Mouse (Mus musculus) hindbrain, embryonic 11.5 days (tissue): ENCODE data around the gene Slc7a5. TPM values are rescaled to one million over a fixed set of nuclear protein-coding genes. Genes with fewer than 3 reads are reported as not detected.

Source experiments
- ATAC-seq: fragments of 200-750 bp; cut with Nextera tagmentation; 2 replicates; pipeline ENCODE4 v1.8.0; 2017; ENCODE audit warnings: mild to moderate bottlenecking, moderate TSS enrichment, moderate library complexity; ENCODE audit not compliant: low FRiP score
- DNase-seq: peaks from one replicate; pipeline ENCODE4 v3.0.0-alpha.2; 2015; ENCODE audit warnings: low spot score
- H3K27ac ChIP-seq: fragments of 300-500 bp; sonication (generic); 2 replicates; pipeline ENCODE4 v1.5.1; 2014; ENCODE audit warnings: mild to moderate bottlenecking, low read depth, low read length
- H3K27me3 ChIP-seq: fragments of 300-500 bp; sonication (generic); 2 replicates; pipeline ENCODE4 v1.6.1; 2014; ENCODE audit warnings: mild to moderate bottlenecking, low read length, moderate library complexity, mixed read lengths; ENCODE audit not compliant: control insufficient read depth, insufficient read depth
- H3K36me3 ChIP-seq: fragments of 300-500 bp; sonication (generic); 2 replicates; pipeline ENCODE4 v1.6.1; 2014; ENCODE audit warnings: mild to moderate bottlenecking, low read length, moderate library complexity, mixed read lengths; ENCODE audit not compliant: control insufficient read depth, insufficient read depth
- H3K4me1 ChIP-seq: fragments of 300-500 bp; sonication (generic); replicated peaks from 2 replicates; pipeline ENCODE4 v1.6.1; 2014; ENCODE audit warnings: low read length, mixed read lengths; ENCODE audit not compliant: control insufficient read depth, insufficient read depth
- H3K4me2 ChIP-seq: fragments of 300-500 bp; sonication (generic); replicated peaks from 2 replicates; pipeline ENCODE4 v1.6.1; 2014; ENCODE audit warnings: mild to moderate bottlenecking, low read depth, low read length
- H3K4me3 ChIP-seq: fragments of 300-500 bp; sonication (generic); 2 replicates; pipeline ENCODE4 v1.5.1; 2014; ENCODE audit warnings: low read depth, low read length
- H3K9ac ChIP-seq: fragments of 300-500 bp; sonication (generic); 2 replicates; pipeline ENCODE4 v1.6.1; 2014; ENCODE audit warnings: low read depth, low read length
- H3K9me3 ChIP-seq: fragments of 300-500 bp; sonication (generic); 2 replicates; pipeline ENCODE4 v1.6.1; 2016; ENCODE audit warnings: low read length; ENCODE audit not compliant: control insufficient read depth
- WGBS: fragments of 180-500 bp; shearing (Covaris S2); extraction: QIAGEN DNeasy Blood & Tissue Kit; methylation state at CpG from one replicate; pipeline ENCODE4 v1.1.7; 2014; 5-methylcytosine and 5-hydroxymethylcytosine counted together
- polyA plus RNA-seq: library from polyadenylated mRNA; unstranded; fragments of >200 nt; fragmentation: Nextera tagmentation; extraction: Ambion mirVana; gene quantifications from 2 replicates; pipeline ENCODE4 v1.2.1, GENCODE M21; 2014

Slc7a5 gene
- polyA plus RNA-seq, 1 experiment from 2014 or later = 23.3 TPM

DNA sequence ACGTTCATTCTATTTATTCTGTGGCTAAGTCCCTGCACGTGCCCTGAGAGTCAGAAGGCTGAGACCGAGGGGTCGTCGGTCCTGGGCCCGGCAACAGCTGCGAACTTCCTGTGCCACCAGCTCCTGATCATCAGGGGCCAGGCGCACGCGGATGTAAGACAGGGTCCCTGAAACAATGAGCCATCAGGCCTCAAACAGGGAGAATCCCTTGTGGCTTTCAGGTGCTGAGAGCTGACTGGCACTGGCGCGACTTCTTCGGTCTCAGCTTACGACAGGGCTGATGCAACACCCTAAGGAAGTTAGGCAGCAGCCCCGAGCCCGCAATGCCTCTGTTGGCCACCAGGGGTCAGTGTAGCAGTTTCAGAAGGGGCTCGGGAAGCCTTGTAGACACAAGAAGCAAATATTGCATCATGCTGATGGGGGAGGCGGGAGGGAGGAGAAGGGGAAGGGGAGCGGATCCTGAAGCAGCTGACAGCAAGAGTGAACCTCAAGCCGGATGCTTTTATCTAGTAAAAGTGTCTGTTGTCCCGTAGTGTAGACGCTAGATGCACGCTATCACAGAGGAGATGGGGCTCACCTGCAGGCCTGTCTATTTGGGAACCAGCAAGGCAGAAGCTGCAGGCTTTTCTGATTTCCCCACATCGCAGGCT, 56.5 kb downstream of the Slc7a5 start:
- ATAC-seq = peak; percentile 76
- Histone ChIP-seq H3K36me3 (no peaks in the 10 kb centered on the region), H3K4me1 (0 out of 2 replicates have a peak, but pooled peaks cover 4% of the 10 kb centered on the region), H3K27ac (no peak overlapping the region), H3K27me3 (no peaks in the 10 kb centered on the region), H3K4me2 (peak overlapping the region; percentile 32), H3K9ac (peak overlapping the region; percentile 32; the same call in 1 of the 2 replicates), H3K9me3 (no peaks in the 10 kb centered on the region), H3K4me3 (no peak overlapping the region)
- peak; percentile 100 for DNase-seq
- WGBS = 7% methylated on average over 24 of the region's 24 CpGs

DNA sequence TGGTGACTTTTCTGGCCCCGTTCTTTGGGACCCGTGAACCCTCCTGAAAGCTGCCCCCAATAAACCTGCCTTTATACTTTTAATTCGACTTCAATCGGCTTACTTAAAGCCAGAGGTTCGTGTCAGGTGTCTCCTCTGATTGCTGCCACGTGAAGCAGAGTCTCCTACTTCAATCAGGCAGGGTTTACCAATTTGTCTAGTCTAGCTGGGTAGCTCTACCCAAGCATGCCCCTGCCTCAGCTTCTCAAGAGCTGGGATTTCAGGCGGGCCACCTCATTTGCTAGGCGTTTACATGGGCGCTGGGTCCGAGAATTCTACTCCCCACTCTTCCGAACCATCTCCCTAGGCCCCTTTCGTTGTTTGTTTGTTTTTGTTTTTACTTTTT, 57.1 kb downstream of the Slc7a5 start:
- no peak overlapping the region for H3K4me3 ChIP-seq
- no peak overlapping the region for H3K27ac ChIP-seq
- H3K4me2 ChIP-seq = peak overlapping the region; percentile 32
- no peaks in the 10 kb centered on the region for H3K27me3 ChIP-seq
- WGBS = 35% methylated on average over 12 of the region's 12 CpGs
- DNase-seq = peak; percentile 20
- 0 out of 2 replicates have a peak, but pooled peaks cover 4% of the 10 kb centered on the region for H3K4me1 ChIP-seq
- no peak overlapping the region for H3K9ac ChIP-seq
- H3K9me3 ChIP-seq = no peaks in the 10 kb centered on the region
- no peaks in the 10 kb centered on the region for H3K36me3 ChIP-seq
- ATAC-seq = no peak

GRCm38 (mm10) chr8:121850018-121850417, 57.5 kb downstream of the Slc7a5 start:
- Histone ChIP-seq H3K4me2 (no peak overlapping the region), H3K4me3 (no peak overlapping the region), H3K9me3 (no peaks in the 10 kb centered on the region), H3K36me3 (no peaks in the 10 kb centered on the region), H3K27me3 (no peaks in the 10 kb centered on the region), H3K9ac (no peak overlapping the region), H3K27ac (no peak overlapping the region), H3K4me1 (0 out of 2 replicates have a peak, but pooled peaks cover 4% of the 10 kb centered on the region)
- ATAC-seq = no peak
- DNase-seq = peak; percentile 81
- WGBS = 18% methylated on average over 6 of the region's 6 CpGs

DNA sequence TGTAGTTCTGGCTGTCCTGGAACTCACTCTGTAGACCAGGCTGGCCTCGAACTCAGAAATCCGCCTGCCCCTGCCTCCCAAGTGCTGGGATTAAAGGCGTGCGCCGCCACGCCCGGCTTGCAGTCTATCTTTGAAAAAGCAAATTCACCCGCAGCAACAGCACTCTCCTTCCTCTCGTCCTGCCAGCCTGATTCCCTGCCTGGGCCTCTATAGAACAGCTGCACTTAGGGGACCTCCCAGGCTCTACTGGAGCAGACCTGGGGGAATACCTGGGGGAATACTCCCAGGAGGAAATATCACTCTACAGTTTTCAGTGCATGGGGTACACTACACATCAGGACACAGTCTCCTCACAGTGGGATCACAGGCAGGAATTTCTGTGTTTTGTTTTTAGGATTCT, 58.2 kb downstream of the Slc7a5 start:
- ATAC-seq = no peak
- no peak overlapping the region for H3K4me3 ChIP-seq

DNA sequence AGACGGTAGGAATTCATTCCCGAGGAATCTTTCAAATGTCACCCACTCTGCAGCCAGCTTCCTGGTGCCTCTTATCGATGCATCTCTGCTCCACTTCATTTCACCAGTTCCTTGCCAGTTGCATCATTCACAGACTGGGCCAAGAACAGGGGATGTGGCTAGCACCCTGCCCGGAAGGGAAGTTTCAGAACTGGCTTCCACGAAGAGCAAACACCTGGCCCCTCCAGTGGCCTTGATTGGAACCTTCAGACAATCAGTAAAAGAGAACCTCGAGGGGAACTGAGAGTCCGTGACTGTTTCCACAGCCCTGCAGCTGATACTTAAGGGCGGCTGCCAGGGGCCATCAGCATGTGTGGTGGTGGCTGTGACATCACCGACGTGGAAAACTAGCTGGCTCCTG, 59.0 kb downstream of the Slc7a5 start:
- no peak for DNase-seq
- WGBS = 76% methylated on average over 10 of the region's 10 CpGs

More for the DNA sequence above, 58.2 kb downstream of the Slc7a5 start:
- Histone ChIP-seq H3K4me1 (0 out of 2 replicates have a peak, but pooled peaks cover 4% of the 10 kb centered on the region), H3K9ac (no peak overlapping the region), H3K36me3 (no peaks in the 10 kb centered on the region), H3K27ac (no peak overlapping the region), H3K27me3 (no peaks in the 10 kb centered on the region), H3K4me2 (no peak overlapping the region), H3K9me3 (no peaks in the 10 kb centered on the region)
- DNase-seq = no peak
- 74% methylated on average over 9 of the region's 9 CpGs for WGBS

GRCm38 (mm10) chr8:121847987-121848386, 59.5 kb downstream of the Slc7a5 start:
- no peak overlapping the region for H3K27ac ChIP-seq

More for the DNA sequence above, 59.0 kb downstream of the Slc7a5 start:
- ATAC-seq = no peak
- Histone ChIP-seq H3K27ac (no peak overlapping the region), H3K27me3 (no peaks in the 10 kb centered on the region), H3K9ac (no peak overlapping the region), H3K4me2 (no peak overlapping the region), H3K4me1 (0 out of 2 replicates have a peak, but pooled peaks cover 4% of the 10 kb centered on the region), H3K36me3 (no peaks in the 10 kb centered on the region), H3K4me3 (no peak overlapping the region), H3K9me3 (no peaks in the 10 kb centered on the region)

DNA sequence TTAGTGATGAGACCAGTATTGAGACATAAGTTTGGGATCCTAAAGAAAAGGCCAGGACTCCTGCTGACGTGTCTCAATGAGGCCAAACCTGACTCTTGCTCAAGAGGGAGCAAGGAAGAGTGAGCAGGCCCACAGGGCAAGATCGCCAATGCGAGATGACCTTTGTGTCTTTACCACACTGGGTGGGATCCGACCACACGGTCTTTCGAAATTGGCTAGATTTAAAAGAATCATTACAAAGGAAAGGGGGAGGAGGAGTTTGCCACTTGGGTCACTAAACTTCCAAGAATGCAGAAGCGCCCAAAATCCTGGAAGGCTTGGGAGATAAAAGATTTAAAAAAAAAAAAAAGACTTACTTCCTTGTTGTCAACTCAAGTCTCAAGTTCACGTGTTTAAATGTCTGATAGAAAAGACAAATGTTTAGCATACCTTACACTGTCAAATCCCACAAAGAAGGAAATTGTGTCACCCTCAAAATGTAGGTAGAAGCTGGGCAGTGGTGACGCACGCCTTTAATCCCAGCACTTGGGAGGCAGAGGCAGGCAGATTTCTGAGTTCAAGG, 60.2 kb downstream of the Slc7a5 start:
- Histone ChIP-seq H3K36me3 (no peaks in the 10 kb centered on the region), H3K4me1 (0 out of 2 replicates have a peak, but pooled peaks cover 4% of the 10 kb centered on the region), H3K27ac (no peak overlapping the region), H3K4me3 (no peak overlapping the region), H3K27me3 (no peaks in the 10 kb centered on the region), H3K4me2 (no peak overlapping the region), H3K9me3 (no peaks in the 10 kb centered on the region), H3K9ac (no peak overlapping the region)
- ATAC-seq = no peak
- no peak for DNase-seq
- WGBS = 68% methylated on average over 10 of the region's 10 CpGs

More at GRCm38 (mm10) chr8:121847987-121848386, 59.5 kb downstream of the Slc7a5 start:
- no peaks in the 10 kb centered on the region for H3K27me3 ChIP-seq
- H3K4me1 ChIP-seq = 0 out of 2 replicates have a peak, but pooled peaks cover 4% of the 10 kb centered on the region
- no peak for ATAC-seq
- H3K9ac ChIP-seq = no peak overlapping the region
- 80% methylated on average over 6 of the region's 6 CpGs for WGBS
- no peaks in the 10 kb centered on the region for H3K9me3 ChIP-seq
- no peak for DNase-seq
- H3K36me3 ChIP-seq = no peaks in the 10 kb centered on the region
- no peak overlapping the region for H3K4me3 ChIP-seq
- no peak overlapping the region for H3K4me2 ChIP-seq

GRCm38 (mm10) chr8:121846815-121847214, 60.7 kb downstream of the Slc7a5 start:
- ATAC-seq = no peak

DNA sequence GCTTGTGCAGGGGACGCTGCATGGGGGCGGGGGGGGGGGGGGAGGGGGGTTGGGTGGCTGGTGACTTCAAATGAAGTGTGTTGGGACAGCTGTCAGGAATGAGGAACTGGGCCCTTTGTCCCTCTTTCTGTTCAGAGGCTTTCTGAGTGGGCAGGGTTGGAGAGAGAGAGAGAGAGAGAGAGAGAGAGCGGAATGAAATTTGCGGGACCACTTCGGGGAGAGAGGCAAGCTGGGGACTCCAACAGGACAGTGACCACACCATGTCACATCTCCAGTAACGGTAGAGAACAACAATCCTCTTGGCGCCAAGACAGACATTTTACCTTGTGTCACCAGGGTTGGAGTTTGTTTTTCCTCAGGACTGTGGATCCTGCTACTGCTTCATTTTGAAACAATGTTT, 62.7 kb downstream of the Slc7a5 start:
- no peak for ATAC-seq
- Histone ChIP-seq H3K4me2 (no peak overlapping the region), H3K9me3 (no peaks in the 10 kb centered on the region), H3K36me3 (no peaks in the 10 kb centered on the region), H3K4me1 (no peaks in the 10 kb centered on the region), H3K9ac (no peak overlapping the region), H3K4me3 (no peak overlapping the region), H3K27me3 (no peaks in the 10 kb centered on the region), H3K27ac (no peak overlapping the region)
- DNase-seq = no peak
- WGBS = 45% methylated on average over 7 of the region's 7 CpGs

More at GRCm38 (mm10) chr8:121846815-121847214, 60.7 kb downstream of the Slc7a5 start:
- Histone ChIP-seq H3K27me3 (no peaks in the 10 kb centered on the region), H3K27ac (no peak overlapping the region), H3K9ac (no peak overlapping the region), H3K36me3 (no peaks in the 10 kb centered on the region), H3K9me3 (no peaks in the 10 kb centered on the region), H3K4me1 (0 out of 2 replicates have a peak, but pooled peaks cover 4% of the 10 kb centered on the region), H3K4me2 (no peak overlapping the region), H3K4me3 (no peak overlapping the region)
- DNase-seq = no peak
